Mouse (Mus musculus): Measurements from ENCODE around the gene Olfr738. TPM values are rescaled to one million over a fixed set of nuclear protein-coding genes. Genes with fewer than 3 reads are reported as not detected.

Gene Olfr738
- total RNA-seq (2021) = not detected in 2 replicates
- long read RNA-seq = 0 reads

GRCm38 (mm10) chr14:50407268-50407667, at the start of gene Olfr738:
Gene Olfr738 (plus strand): TSS chr14:50407568.
- DNase-seq = no peak

GRCm38 (mm10) chr14:50357593-50357992, 49.8 kb upstream of the Olfr738 start, which contains the start of gene Tlr11:
Gene Tlr11 (plus strand): TSS chr14:50357914.
- DNase-seq = no peak

DNA sequence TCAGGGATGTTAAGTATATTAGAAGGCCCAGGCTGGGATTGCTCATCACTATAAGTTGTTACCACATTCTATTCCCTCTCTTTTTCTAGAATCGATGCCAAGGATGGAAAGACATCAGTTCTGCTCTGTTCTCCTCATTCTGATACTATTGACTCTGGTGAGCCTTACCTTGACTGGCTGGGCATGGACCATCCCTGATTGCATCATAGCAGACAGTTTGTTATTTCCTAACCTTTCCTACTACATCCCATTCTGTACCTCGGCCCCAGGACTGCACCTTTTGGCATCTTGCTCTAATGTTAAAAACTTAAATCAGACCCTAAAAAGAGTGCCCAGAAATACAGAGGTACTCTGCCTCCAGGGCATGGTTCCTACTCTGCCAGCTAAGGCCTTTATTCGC, 46.9 kb upstream of the Olfr738 start:
- DNase-seq = no peak

DNA sequence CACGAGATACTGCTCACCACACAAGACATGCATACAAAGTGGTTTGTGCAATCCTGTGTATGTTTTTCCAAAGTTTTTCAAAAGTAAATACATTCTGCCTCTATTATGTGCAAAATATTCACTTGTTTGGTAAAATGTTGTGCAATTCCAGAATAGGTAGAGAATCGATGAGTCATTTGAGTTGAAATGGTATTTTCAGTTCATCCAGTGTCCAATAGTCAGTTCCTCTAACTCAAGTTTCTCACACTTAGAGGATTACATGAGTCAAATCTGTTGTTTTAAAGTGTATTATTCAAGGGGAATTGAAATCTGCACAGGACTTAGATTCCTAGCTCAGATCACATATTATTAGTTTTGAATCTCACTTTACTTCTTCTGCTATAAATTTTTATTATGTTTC, 43.8 kb upstream of the Olfr738 start:
- no peak for DNase-seq

DNA sequence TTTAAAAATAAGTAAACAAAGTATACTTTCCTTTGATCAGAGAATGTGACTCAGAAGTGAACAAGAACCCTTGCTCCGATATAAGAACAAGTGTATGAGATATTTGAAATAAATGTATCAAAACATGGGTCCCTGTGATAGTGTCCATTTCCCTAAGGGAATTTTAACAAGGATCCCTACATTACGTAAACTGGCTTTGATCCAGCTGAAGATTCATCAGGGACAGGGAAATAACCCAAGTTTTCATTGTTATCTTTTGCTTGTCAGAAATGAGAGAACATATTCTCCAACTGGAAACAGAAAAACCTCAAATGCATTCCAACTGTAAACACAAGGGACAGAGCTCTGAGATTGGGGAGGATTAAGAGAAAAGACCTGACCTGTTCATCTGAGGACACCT, 26.5 kb upstream of the Olfr738 start, which contains the start of gene Olfr736:
TSS of gene Olfr736 (plus strand) at position 301 of the 400 bp plus-strand sequence.
- DNase-seq = no peak

GRCm38 (mm10) chr14:50418326-50418725, 11.0 kb downstream of the Olfr738 start, which contains the start of gene Olfr739:
Gene Olfr739 (plus strand): TSS chr14:50418626.
- no peak for DNase-seq

- no peak for DNase-seq
These were observed 37.9 kb downstream of the Olfr738 start, which contains the start of gene Olfr740 for GRCm38 (mm10) chr14:50445245-50445644. Gene Olfr740 (plus strand): TSS chr14:50445545.

Other genes with a start within 250 kb of the Olfr738 start
- not detected in 2 replicates for gene Olfr730, start 219.4 kb upstream of the Olfr738 start, total RNA-seq (2021)
- gene Olfr731, start 165.7 kb upstream of the Olfr738 start, total RNA-seq (2021) = 0.21 TPM in 1 of 2 replicates, not detected in the other
- not detected in 2 replicates for gene Olfr732, start 123.4 kb upstream of the Olfr738 start, total RNA-seq (2021)
- not detected in 2 replicates for gene Olfr733, start 106.0 kb upstream of the Olfr738 start, total RNA-seq (2021)
- 0.18 TPM in 1 of 2 replicates, not detected in the other for gene Olfr734, start 80.8 kb upstream of the Olfr738 start, total RNA-seq (2021)
- not detected in 2 replicates for gene Olfr735, start 58.7 kb upstream of the Olfr738 start, total RNA-seq (2021)
- not detected in 2 replicates for gene Tlr11, start 49.7 kb upstream of the Olfr738 start, total RNA-seq (2021)
- gene Olfr736, start 26.4 kb upstream of the Olfr738 start, total RNA-seq (2021) = not detected in 2 replicates
- not detected in 2 replicates for gene Olfr739, start 11.1 kb downstream of the Olfr738 start, total RNA-seq (2021)
- not detected in 2 replicates for gene Olfr740, start 38.0 kb downstream of the Olfr738 start, total RNA-seq (2021)
- not detected in 2 replicates for gene Olfr741, start 65.2 kb downstream of the Olfr738 start, total RNA-seq (2021)
- not detected in 2 replicates for gene Olfr742, start 96.0 kb downstream of the Olfr738 start, total RNA-seq (2021)
- not detected in 2 replicates for gene Olfr743, start 114.3 kb downstream of the Olfr738 start, total RNA-seq (2021)
- not detected in 2 replicates for gene Olfr744, start 207.3 kb downstream of the Olfr738 start, total RNA-seq (2021)
- not detected in 2 replicates for gene Olfr745, start 231.8 kb downstream of the Olfr738 start, total RNA-seq (2021)
- not detected in 2 replicates for gene Olfr746, start 239.5 kb downstream of the Olfr738 start, total RNA-seq (2021)